Mouse (Mus musculus) adrenal gland, adult 8-10 months (tissue): ENCODE data around the gene Ifna5. TPM values are rescaled to one million over a fixed set of nuclear protein-coding genes. Genes with fewer than 3 reads are reported as not detected.
A peak's percentile ranks its signal among the peaks of the same experiment; 100 is the strongest.
"Not testable (repeated sequence)": the region's sequence is repeated elsewhere in the genome, so short reads cannot be mapped to it uniquely, and the experiment has no call there.

Experiments
- DNase-seq: peaks from one replicate; pipeline ENCODE4 v3.0.0; 2022
- total RNA-seq, 4 experiments: library from RNA; stranded (reverse); gene quantifications; 2 replicates each; pipeline ENCODE4 v1.2.4; 2022

Gene Ifna5
- total RNA-seq: not detected

GRCm38 (mm10) chr4:88835225-88835624 is at the start of gene Ifna5:
Gene Ifna5 (plus strand): TSS chr4:88835525.
- not testable (repeated sequence) for DNase-seq

- DNase-seq: peak; percentile 65
Observed at GRCm38 (mm10) chr4:88788402-88788801, 46.9 kb upstream of the Ifna5 start, which contains the start of gene Gm13277. Gene Gm13277 (plus strand): TSS chr4:88788632.

- not testable (repeated sequence) for DNase-seq
Observed at GRCm38 (mm10) chr4:88791250-88791649, 44.1 kb upstream of the Ifna5 start, which contains the start of gene Gm13278. Gene Gm13278 (plus strand): TSS chr4:88791550.

GRCm38 (mm10) chr4:88793936-88794675 is 41.2 kb upstream of the Ifna5 start, which contains the start of gene Gm13275:
Gene Gm13275 (plus strand): TSS chr4:88794487.
- peak; percentile 71 for DNase-seq

GRCm38 (mm10) chr4:88797097-88797496 is 38.2 kb upstream of the Ifna5 start, which contains the start of gene Gm13279:
Gene Gm13279 (plus strand): TSS chr4:88797397.
- DNase-seq: not testable (repeated sequence)

DNA sequence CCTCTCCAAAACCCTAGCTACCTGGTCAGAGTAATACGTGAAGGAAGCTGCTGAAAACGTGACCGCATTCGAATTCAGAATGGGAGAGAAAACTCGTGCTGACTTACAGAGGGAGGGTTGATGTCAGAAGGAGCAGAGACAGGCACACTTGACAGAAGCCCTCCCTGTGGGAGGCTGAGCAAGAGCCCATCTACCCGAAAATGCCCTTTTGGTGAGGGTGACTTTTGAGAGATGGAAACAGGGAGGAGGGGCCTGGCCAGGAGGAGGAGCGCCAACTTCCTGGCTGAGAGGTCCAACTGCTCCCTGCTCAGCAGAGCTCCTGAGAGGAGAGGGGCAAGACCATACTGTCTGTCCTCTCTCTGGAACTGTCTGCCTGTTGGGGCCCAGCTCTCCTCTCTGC is 36.0 kb upstream of the Ifna5 start, which contains the start of gene Gm13285:
Gene Gm13285, plus strand, starts transcription at position 301 of the 400 bp plus-strand sequence.
- not testable (repeated sequence) for DNase-seq

- not testable (repeated sequence) for DNase-seq
Observed at GRCm38 (mm10) chr4:88802954-88803353, 32.4 kb upstream of the Ifna5 start, which contains the start of gene Gm13287. Gene Gm13287 (plus strand): TSS chr4:88803254.

GRCm38 (mm10) chr4:88805231-88805630 is 30.1 kb upstream of the Ifna5 start, which contains the start of gene Gm13288:
Gene Gm13288 (plus strand): TSS chr4:88805531.
- DNase-seq: not testable (repeated sequence)

GRCm38 (mm10) chr4:88805761-88806160 is 29.6 kb upstream of the Ifna5 start:
- peak; percentile 21 for DNase-seq

GRCm38 (mm10) chr4:88815928-88816327 is 19.4 kb upstream of the Ifna5 start, which contains the start of gene Ifna7:
Gene Ifna7 (plus strand): TSS chr4:88816228.
- no peak for DNase-seq

- no peak for DNase-seq
Observed at GRCm38 (mm10) chr4:88819659-88820058, 15.7 kb upstream of the Ifna5 start, which contains the start of gene Ifna11. Gene Ifna11 (plus strand): TSS chr4:88819959.

DNA sequence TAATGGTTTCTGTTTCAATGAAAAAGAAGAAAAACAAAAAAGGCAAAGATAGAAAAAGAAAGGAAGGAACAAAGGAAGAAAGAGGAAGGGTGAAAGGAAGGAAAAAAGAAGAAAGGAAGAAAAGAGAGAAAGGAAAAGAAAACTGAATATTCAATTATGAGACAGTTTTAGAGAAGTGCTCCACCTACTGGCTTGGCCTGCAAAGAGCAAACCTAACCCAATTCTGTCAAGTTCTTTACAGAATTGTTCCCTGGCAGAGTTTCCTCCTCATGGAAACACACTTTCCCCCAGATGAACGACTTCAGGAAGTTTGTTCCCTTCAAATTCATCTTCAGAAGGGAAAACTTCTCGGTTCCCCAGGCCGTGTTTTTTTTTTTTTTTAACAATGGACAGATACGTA is 12.3 kb upstream of the Ifna5 start:
- DNase-seq: no peak

DNA sequence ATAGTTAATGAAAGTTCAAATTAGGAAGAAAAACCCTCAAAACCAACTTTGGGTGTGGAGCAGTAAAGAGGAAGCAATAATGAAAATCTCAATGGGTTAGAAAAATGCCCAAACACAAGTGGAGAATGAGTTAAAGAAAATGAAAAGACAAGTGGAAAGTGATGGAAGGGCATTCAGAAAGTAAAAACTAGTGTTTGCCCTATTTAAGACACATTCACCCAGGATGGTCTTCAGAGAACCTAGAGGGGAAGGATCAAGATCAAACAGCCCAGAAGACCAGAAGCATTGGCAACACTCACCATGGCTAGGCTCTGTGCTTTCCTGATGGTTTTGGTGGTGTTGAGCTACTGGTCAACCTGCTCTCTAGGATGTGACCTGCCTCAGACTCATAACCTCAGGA is 8.2 kb upstream of the Ifna5 start, which contains the start of gene Ifna6:
Gene Ifna6, plus strand, starts transcription at position 301 of the 400 bp plus-strand sequence.
- DNase-seq: not testable (repeated sequence)

DNA sequence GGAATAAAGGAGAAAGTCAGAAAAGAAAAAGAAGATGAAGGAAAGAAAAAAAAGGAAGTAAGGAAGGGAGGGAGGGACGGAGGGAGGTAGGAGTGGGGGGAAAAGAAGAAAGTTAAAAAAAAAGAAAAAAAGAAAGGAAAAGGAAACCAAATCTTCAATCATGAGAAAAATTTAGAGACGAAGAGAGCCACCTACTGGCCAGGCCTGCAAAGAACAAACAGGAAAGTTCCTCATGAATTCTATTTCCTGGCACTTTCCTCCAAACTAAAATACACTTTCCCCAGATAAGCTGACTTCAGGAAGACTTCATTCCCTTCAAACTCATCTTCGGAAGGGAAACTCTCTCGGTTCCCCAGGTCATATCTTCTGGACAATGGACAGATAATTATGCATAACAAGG is 4.8 kb upstream of the Ifna5 start:
- no peak for DNase-seq

GRCm38 (mm10) chr4:88838828-88839227 is 3.5 kb downstream of the Ifna5 start:
- no peak for DNase-seq

GRCm38 (mm10) chr4:88840058-88840457 is 4.7 kb downstream of the Ifna5 start:
- DNase-seq: no peak

GRCm38 (mm10) chr4:88841438-88841911 is 6.2 kb downstream of the Ifna5 start, which contains the start of gene Ifna4:
Gene Ifna4 (plus strand): TSS chr4:88841861.
- no peak for DNase-seq

- no peak for DNase-seq
Observed at GRCm38 (mm10) chr4:88845334-88845733, 10.0 kb downstream of the Ifna5 start.

GRCm38 (mm10) chr4:88849698-88850097 is 14.4 kb downstream of the Ifna5 start, which contains the start of gene Ifna1:
Gene Ifna1 (plus strand): TSS chr4:88850087.
- DNase-seq: no peak

DNA sequence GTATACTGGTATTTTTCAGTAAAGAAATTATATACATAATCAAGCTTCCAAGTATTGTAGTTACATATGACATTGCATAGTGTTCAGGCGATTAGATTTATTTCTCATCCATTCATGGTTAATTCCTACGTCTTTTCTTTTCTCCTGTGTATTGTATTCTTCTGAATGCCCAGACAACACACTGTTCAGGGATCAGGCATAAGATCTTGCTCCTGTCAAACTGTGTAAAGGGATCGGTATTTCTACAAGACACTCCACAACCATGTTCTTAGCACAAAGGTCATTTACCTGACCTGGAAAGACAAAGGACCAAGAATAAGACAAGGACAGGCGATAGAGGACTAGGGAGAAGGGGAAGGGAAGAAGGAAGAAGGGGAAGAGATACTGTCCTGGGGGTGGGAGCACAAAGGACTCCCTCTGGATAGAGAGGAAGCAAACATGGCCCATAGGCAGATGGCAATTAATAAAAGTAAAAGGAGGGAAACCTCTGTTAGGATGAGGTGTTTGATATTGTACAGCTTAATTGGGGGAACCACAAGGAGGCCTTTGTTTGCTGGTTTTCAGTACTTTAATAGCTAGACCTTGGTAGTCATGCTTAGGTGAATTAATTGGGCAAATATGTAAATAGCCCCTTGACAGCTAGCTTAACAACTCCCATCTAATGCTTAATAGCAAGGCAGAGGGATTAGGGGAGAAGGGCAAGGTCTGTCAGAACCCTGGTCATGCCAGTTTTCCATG is 15.9 kb downstream of the Ifna5 start:
- no peak for DNase-seq

DNA sequence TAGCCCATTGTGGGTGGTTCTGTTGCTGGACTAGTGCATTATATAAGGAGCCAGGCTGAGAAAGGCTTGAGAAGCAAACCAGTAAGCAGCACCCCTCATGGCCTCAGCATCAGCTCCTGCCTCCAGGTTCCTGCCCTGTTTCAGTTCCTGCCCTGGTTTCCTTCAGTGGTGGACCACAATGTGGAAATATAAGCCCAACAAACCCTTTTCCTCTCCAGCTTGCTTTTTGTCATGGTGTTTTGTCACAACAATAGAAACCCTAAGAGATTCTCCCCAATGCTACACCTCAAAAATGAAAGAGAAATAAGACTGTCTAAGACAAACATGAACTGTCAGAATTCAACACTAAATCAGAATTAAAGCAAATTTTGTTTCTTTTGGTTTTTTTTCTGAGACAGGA is 23.9 kb downstream of the Ifna5 start:
- no peak for DNase-seq

- no peak for DNase-seq
Observed at GRCm38 (mm10) chr4:88863309-88863708, 28.0 kb downstream of the Ifna5 start.
